Mouse (Mus musculus) G1E (cell line): ENCODE measurements around the gene Atp9a. TPM values are rescaled to one million over a fixed set of nuclear protein-coding genes. Genes with fewer than 3 reads are reported as not detected.

Experiments
- ATAC-seq: 2 replicates; pipeline ENCODE4 v1.8.0; 2016; ENCODE audit warnings: mild to moderate bottlenecking; ENCODE audit not compliant: insufficient number of reproducible peaks, poor library complexity, low FRiP score, severe bottlenecking; ENCODE audit errors: extremely low read depth
- DNase-seq: peaks from one replicate; pipeline ENCODE4 v3.0.0; 2012; ENCODE audit warnings: low spot score
- H3K27me3 ChIP-seq: 2 replicates; pipeline ENCODE4 v1.6.1; 2012; ENCODE audit warnings: mild to moderate bottlenecking, low read length, inconsistent platforms; ENCODE audit not compliant: insufficient read depth
- H3K36me3 ChIP-seq: replicated peaks from 2 replicates; pipeline ENCODE3; 2012; ENCODE audit warnings: mild to moderate bottlenecking, inconsistent platforms
- H3K4me1 ChIP-seq: 2 replicates; pipeline ENCODE4 v1.6.1; 2012; ENCODE audit warnings: low read depth, low read length, inconsistent platforms, mixed read lengths; ENCODE audit not compliant: insufficient read depth
- H3K4me3 ChIP-seq: 2 replicates; pipeline ENCODE4 v1.5.1; 2012; ENCODE audit warnings: low read depth, mild to moderate bottlenecking, inconsistent platforms, low read length, moderate library complexity, mixed read lengths
- H3K9me3 ChIP-seq: replicated peaks from 2 replicates; pipeline ENCODE4 v1.6.1; 2012; ENCODE audit warnings: inconsistent platforms
- CTCF ChIP-seq: IDR thresholded peaks from 2 replicates; pipeline ENCODE4 v1.5.1; 2012; ENCODE audit warnings: low read depth, low read length, inconsistent platforms, mixed read lengths
- GATA1 ChIP-seq: IDR thresholded peaks from 2 replicates; pipeline ENCODE4 v1.6.1; 2012; ENCODE audit warnings: borderline replicate concordance, low read length, inconsistent platforms, mixed read lengths
- GATA2 ChIP-seq: IDR thresholded peaks from 2 replicates; pipeline ENCODE4 v1.6.1; 2012; ENCODE audit warnings: low read depth, low read length, inconsistent platforms, borderline replicate concordance
- POLR2AphosphoS5 ChIP-seq: IDR thresholded peaks from 2 replicates; pipeline ENCODE4 v1.6.1; 2012; ENCODE audit warnings: low read depth, low read length, inconsistent platforms; ENCODE audit not compliant: insufficient replicate concordance
- TAL1 ChIP-seq: conservative IDR thresholded peaks from 2 replicates; pipeline ENCODE4 v1.6.1; 2012; ENCODE audit warnings: low read depth, low read length, inconsistent platforms, mixed read lengths
- polyA plus RNA-seq: library from polyadenylated mRNA; stranded (reverse); fragments of >175 nt; gene quantifications from 2 replicates; pipeline ENCODE4 v1.2.3, GENCODE M21; 2012
- total RNA-seq, 2 experiments: library from RNA; stranded (forward) in 1 of 2; stranded (reverse) in 1 of 2; fragments of 200-1000 nt in 1 of 2; fragments of >200 nt in 1 of 2; fragmentation: Nextera tagmentation in 1 of 2; gene quantifications; 2 replicates each; pipeline ENCODE4 v1.2.3; 2014 to 2017

Atp9a gene
- total and polyA plus RNA-seq, 3 experiments: not detected

DNA sequence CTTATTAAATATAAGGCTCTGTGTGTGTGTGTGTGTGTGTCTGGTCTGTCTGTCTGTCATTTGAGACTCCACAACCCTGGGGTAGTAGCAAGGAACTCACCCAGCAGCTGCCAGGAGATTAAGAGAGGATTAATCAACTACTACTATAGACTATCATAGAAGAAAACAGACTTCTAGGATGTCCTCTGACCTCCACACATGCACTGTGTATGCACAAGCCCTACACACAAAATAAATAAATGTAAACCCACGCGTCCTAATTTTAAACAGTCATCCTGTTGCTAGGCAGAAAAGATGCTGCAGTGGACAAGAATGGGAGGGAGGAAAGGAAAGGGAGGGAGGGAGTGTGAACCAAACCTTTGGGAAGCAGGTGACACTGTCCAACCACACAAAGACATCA lies 23.9 kb downstream of the Atp9a start:
- no peaks in the 10 kb centered on the region for H3K36me3 ChIP-seq
- ATAC-seq (no peak), DNase-seq (no peak)
- no peak overlapping the region for H3K4me3 ChIP-seq
- peaks cover 71% of the 10 kb centered on the region for H3K9me3 ChIP-seq
- no peaks in the 10 kb centered on the region for H3K4me1 ChIP-seq
- H3K27me3 ChIP-seq: no peaks in the 10 kb centered on the region
- TF ChIP-seq GATA1 (no peak), POLR2AphosphoS5 (no peak), TAL1 (no peak)

DNA sequence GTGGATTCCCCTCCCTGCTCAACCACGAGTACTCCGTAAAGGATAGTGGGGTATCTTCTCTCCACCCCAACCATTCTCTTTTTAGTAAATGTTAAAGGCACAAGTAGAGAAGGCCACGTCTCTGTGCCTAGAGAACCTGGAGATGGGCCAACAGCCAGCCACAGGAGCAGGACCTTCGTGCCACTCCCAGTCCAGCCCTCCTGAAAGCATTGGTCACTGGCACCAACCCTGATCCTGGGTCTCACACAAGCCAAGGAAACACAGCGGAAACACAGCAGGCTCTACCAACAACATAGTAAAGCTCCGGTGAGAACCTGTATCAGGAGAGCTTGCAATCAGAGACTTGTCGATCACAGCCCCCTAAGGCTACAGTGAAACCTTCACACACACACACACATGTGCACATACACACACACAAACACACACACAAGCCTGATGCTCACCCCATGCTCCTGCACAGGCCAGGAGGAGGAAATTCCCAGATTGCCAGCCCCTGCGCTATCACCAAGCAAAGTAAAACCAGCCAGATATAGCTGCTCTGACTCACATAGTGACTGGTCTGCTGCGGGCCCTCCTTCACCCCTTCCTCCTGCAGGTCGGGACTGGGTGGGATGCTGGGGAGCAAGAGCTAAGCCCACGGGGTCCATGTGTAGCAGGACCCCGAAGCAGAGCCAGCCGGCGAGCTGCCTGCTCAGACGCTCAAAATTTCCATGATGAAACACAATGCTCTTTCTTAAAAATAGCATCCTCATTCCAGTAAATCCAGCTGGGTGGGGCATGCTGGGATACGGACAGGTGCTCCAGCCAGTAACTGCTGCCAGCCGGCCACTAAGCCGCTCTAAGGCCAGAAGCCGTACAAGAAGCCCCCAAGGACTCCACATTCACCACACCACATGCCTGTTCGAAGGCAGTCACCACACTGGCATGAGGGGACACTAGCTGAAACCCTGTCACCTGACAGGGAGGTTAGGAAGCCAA lies 29.7 kb downstream of the Atp9a start:
- H3K4me3 ChIP-seq: no peak overlapping the region
- H3K36me3 ChIP-seq: no peaks in the 10 kb centered on the region
- no peaks in the 10 kb centered on the region for H3K27me3 ChIP-seq
- ATAC-seq: no peak
- H3K4me1 ChIP-seq: no peaks in the 10 kb centered on the region
- H3K9me3 ChIP-seq: peaks cover 72% of the 10 kb centered on the region
- no peak for TF ChIP-seq CTCF
- no peak for TF ChIP-seq TAL1
- TF ChIP-seq GATA2: no peak
- TF ChIP-seq GATA1: no peak
- TF ChIP-seq POLR2AphosphoS5: no peak
- no peak for DNase-seq

DNA sequence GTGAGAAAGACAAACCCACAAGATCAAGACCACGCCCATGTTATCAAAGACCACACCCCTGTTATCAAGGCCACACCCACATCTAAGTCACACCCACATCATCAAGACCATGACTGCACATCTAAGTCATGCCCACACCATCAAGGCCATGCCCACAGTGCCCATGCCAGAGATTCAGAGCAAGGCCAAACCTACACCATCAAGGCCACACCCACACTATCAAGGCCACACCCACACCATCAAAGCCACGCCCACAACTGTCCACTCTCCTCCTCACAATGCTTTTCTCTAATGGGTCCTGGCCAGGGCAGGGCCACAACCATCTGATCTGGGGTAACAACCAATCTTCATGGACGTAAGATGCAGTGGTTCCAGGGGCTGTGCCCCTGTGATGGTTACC lies 31.2 kb downstream of the Atp9a start:
- Histone ChIP-seq H3K9me3 (peaks cover 77% of the 10 kb centered on the region), H3K4me3 (no peak overlapping the region), H3K27me3 (no peaks in the 10 kb centered on the region), H3K4me1 (no peaks in the 10 kb centered on the region), H3K36me3 (no peaks in the 10 kb centered on the region)
- DNase-seq (no peak), ATAC-seq (no peak)
- TF ChIP-seq GATA2: no peak
- TF ChIP-seq POLR2AphosphoS5: no peak
- TF ChIP-seq TAL1: no peak
- no peak for TF ChIP-seq CTCF
- no peak for TF ChIP-seq GATA1

DNA sequence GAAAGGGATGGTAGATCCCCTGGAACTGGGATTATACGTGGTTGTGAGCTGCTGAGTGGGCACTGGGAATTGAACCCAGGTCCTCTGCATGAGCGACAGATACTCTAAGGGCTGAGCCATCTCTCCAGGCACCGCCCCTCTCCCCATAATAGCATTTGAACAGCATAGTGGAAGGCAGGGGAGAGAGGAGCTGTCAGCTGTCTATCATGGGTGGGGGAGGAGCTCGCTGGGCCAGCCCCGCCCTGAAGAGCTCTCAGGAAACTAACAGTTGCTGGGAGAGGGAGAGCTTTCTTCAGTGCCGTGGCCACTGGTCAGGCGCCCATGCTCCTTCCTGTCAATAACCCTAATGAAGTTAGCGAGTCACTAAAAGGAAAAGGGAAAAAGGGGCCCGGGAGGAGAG lies 34.4 kb downstream of the Atp9a start:
- H3K36me3 ChIP-seq: no peaks in the 10 kb centered on the region
- no peak overlapping the region for H3K4me3 ChIP-seq
- TF ChIP-seq TAL1: no peak
- no peak for TF ChIP-seq POLR2AphosphoS5
- TF ChIP-seq GATA1: no peak
- H3K27me3 ChIP-seq: no peaks in the 10 kb centered on the region
- peaks cover 72% of the 10 kb centered on the region for H3K9me3 ChIP-seq
- DNase-seq (no peak), ATAC-seq (no peak)
- H3K4me1 ChIP-seq: no peaks in the 10 kb centered on the region

DNA sequence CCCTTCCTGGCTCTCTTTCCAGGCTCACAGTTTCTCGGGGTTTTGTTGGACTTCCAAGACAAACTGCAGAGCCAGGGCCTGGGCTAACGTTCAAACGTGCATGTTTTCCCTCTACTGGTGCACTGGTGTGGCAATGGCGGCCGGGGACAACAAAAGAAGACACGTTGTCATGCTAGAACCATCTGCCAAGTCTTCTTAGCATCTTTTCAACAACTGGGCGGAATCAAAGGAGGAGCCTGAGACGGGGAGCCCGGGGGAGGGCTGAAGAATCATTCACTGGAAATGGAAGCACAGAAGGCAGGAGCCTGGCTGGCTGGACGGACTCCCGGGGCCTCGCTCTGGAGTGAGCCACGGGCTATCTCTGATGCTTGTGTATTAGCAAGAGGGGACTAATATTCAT lies 39.9 kb downstream of the Atp9a start:
- Histone ChIP-seq H3K4me1 (no peaks in the 10 kb centered on the region), H3K27me3 (no peaks in the 10 kb centered on the region), H3K4me3 (no peak overlapping the region), H3K36me3 (no peaks in the 10 kb centered on the region), H3K9me3 (peaks cover 80% of the 10 kb centered on the region)
- DNase-seq (no peak), ATAC-seq (no peak)
- TF ChIP-seq POLR2AphosphoS5 (no peak), CTCF (no peak), GATA2 (no peak), TAL1 (no peak), GATA1 (no peak)

DNA sequence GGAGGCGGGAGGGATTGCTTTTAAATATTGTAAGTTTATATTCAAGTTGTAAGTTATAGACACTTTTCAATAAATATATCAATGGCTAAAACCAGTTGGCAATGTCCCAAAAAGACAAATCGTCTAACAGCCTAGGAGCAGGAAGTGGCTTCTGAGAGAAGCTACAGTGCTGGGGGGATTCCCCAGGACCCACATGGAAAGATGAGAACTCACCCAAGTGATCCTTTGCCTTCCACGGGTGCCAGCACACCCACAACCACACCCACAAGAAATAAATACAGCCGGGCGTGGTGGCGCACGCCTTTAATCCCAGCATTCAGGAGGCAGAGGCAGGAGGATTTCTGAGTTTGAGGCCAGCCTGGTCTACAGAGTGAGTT lies 47.2 kb downstream of the Atp9a start:
- H3K27me3 ChIP-seq: no peaks in the 10 kb centered on the region
- no peak for ATAC-seq
- H3K4me3 ChIP-seq: no peak overlapping the region
- no peak for DNase-seq
- H3K36me3 ChIP-seq: no peaks in the 10 kb centered on the region
- TF ChIP-seq GATA2 (no peak), TAL1 (no peak), CTCF (no peak), POLR2AphosphoS5 (no peak), GATA1 (no peak)
- no peaks in the 10 kb centered on the region for H3K4me1 ChIP-seq
- peaks cover 90% of the 10 kb centered on the region for H3K9me3 ChIP-seq
